Mouse (Mus musculus): Measurements from ENCODE around the gene Ctnna3.
"Not testable (repeated sequence)": the region's sequence is repeated elsewhere in the genome, so short reads cannot be mapped to it uniquely, and the experiment has no call there.

Gene Ctnna3

GRCm38 (mm10) chr10:64146511-64146910 is 716.6 kb downstream of the Ctnna3 start:
- no peak for DNase-seq (ENCODE audit: low read depth, low spot score)

- DNase-seq (ENCODE audit: low read depth, low spot score) = no peak
These were observed 751.8 kb downstream of the Ctnna3 start for GRCm38 (mm10) chr10:64181696-64182095.

- DNase-seq (ENCODE audit: low read depth, low spot score) = no peak
These were observed 752.8 kb downstream of the Ctnna3 start for GRCm38 (mm10) chr10:64182731-64183130.

GRCm38 (mm10) chr10:64188046-64188445 is 758.1 kb downstream of the Ctnna3 start:
- DNase-seq (ENCODE audit: low read depth, low spot score) = no peak

- DNase-seq (ENCODE audit: low read depth, low spot score) = no peak
These were observed 767.7 kb downstream of the Ctnna3 start for GRCm38 (mm10) chr10:64197584-64197983.

GRCm38 (mm10) chr10:64215632-64216031 is 785.7 kb downstream of the Ctnna3 start:
- no peak for DNase-seq (ENCODE audit: low read depth, low spot score)

GRCm38 (mm10) chr10:64223023-64223422 is 793.1 kb downstream of the Ctnna3 start:
- DNase-seq (ENCODE audit: low read depth, low spot score) = no peak

GRCm38 (mm10) chr10:64224007-64224406 is 794.1 kb downstream of the Ctnna3 start:
- DNase-seq (ENCODE audit: low read depth, low spot score) = no peak

- DNase-seq (ENCODE audit: low read depth, low spot score) = no peak
These were observed 794.5 kb downstream of the Ctnna3 start for GRCm38 (mm10) chr10:64224424-64224823.

GRCm38 (mm10) chr10:64225826-64226225 is 795.9 kb downstream of the Ctnna3 start:
- not testable (repeated sequence) for DNase-seq (ENCODE audit: low read depth, low spot score)

- no peak for DNase-seq (ENCODE audit: low read depth, low spot score)
These were observed 813.5 kb downstream of the Ctnna3 start for GRCm38 (mm10) chr10:64243421-64243820.

- DNase-seq (ENCODE audit: low read depth, low spot score) = no peak
These were observed 838.3 kb downstream of the Ctnna3 start for GRCm38 (mm10) chr10:64268156-64268555.

GRCm38 (mm10) chr10:64275143-64275542 is 845.2 kb downstream of the Ctnna3 start:
- no peak for DNase-seq (ENCODE audit: low read depth, low spot score)

GRCm38 (mm10) chr10:64278836-64279235 is 848.9 kb downstream of the Ctnna3 start:
- DNase-seq (ENCODE audit: low read depth, low spot score) = no peak

GRCm38 (mm10) chr10:64305802-64306201 is 875.9 kb downstream of the Ctnna3 start:
- DNase-seq (ENCODE audit: low read depth, low spot score) = no peak

GRCm38 (mm10) chr10:64311622-64312292 is 881.9 kb downstream of the Ctnna3 start:
- DNase-seq (ENCODE audit: low read depth, low spot score) = no peak

- DNase-seq (ENCODE audit: low read depth, low spot score) = no peak
These were observed 890.4 kb downstream of the Ctnna3 start for GRCm38 (mm10) chr10:64320332-64320731.

- DNase-seq (ENCODE audit: low read depth, low spot score) = no peak
These were observed 912.9 kb downstream of the Ctnna3 start for GRCm38 (mm10) chr10:64342702-64343379.

- no peak for DNase-seq (ENCODE audit: low read depth, low spot score)
These were observed 943.4 kb downstream of the Ctnna3 start for GRCm38 (mm10) chr10:64373288-64373687.

- no peak for DNase-seq (ENCODE audit: low read depth, low spot score)
These were observed 947.9 kb downstream of the Ctnna3 start for GRCm38 (mm10) chr10:64377751-64378150.

- DNase-seq (ENCODE audit: low read depth, low spot score) = no peak
These were observed 966.7 kb downstream of the Ctnna3 start for GRCm38 (mm10) chr10:64396579-64396978.

- DNase-seq (ENCODE audit: low read depth, low spot score) = not testable (repeated sequence)
These were observed 988.5 kb downstream of the Ctnna3 start for GRCm38 (mm10) chr10:64418396-64418795.

GRCm38 (mm10) chr10:64438736-64439135 is 1008.8 kb downstream of the Ctnna3 start:
- DNase-seq (ENCODE audit: low read depth, low spot score) = no peak

Data from c-Kit-negative CD71-positive TER-119-positive erythroid progenitor cells, embryonic 14.5 days (primary cell).